Mouse (Mus musculus) embryonic facial prominence, embryonic 10.5 days (tissue): ENCODE measurements around the gene Fetub. TPM values are rescaled to one million over a fixed set of nuclear protein-coding genes. Genes with fewer than 3 reads are reported as not detected.

ENCODE experiments used
- DNase-seq: peaks from one replicate; pipeline ENCODE4 v3.0.0-alpha.2; 2017; ENCODE audit warnings: low spot score
- H3K27ac ChIP-seq: fragments of 300-500 bp; sonication (generic); replicated peaks from 2 replicates; pipeline ENCODE4 v1.5.1; 2016; ENCODE audit warnings: mild to moderate bottlenecking
- H3K27me3 ChIP-seq: fragments of 300-500 bp; sonication (generic); replicated peaks from 2 replicates; pipeline ENCODE4 v1.6.1; 2016; ENCODE audit warnings: low read depth, mild to moderate bottlenecking; ENCODE audit not compliant: poor library complexity, severe bottlenecking
- H3K36me3 ChIP-seq: fragments of 300-500 bp; sonication (generic); replicated peaks from 2 replicates; pipeline ENCODE4 v1.6.1; 2016; ENCODE audit warnings: mild to moderate bottlenecking, moderate library complexity
- H3K4me1 ChIP-seq: fragments of 300-500 bp; sonication (generic); 2 replicates; pipeline ENCODE4 v1.6.1; 2016
- H3K4me3 ChIP-seq: fragments of 300-500 bp; sonication (generic); 2 replicates; pipeline ENCODE4 v1.5.1; 2016; ENCODE audit warnings: mild to moderate bottlenecking, moderate library complexity
- H3K9me3 ChIP-seq: fragments of 300-500 bp; sonication (generic); 2 replicates; pipeline ENCODE4 v1.6.1; 2016; ENCODE audit warnings: mild to moderate bottlenecking
- WGBS: fragments of 180-500 bp; shearing (Covaris S2); methylation state at CpG from one replicate; pipeline ENCODE4 v1.1.7; 2016; 5-methylcytosine and 5-hydroxymethylcytosine counted together
- polyA plus RNA-seq: library from polyadenylated mRNA; unstranded; fragments of >200 nt; fragmentation: Nextera tagmentation; extraction: Ambion mirVana; gene quantifications from 2 replicates; pipeline ENCODE4 v1.2.1, GENCODE M21; 2016

The Fetub gene
- polyA plus RNA-seq, 1 experiment from 2014 or later = not detected

DNA sequence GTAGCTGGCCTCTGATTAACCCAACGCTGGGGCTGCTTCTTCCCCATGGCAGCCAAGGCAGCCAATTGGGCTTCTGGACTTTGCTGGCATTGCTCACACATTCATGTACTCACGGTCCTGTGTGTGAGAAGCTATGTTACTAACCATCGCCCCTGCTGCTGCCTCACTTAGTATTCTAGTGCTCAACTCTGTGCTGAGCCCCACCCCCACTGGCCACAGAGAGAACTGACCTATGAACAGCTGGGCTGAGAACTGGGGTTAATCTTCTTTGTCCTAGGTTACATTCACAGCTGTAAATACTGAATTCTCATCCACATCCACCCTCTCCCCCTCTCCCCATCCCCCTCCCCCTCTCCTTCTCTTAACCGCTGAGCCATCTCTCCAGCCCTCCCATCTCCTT lies 29.3 kb upstream of the Fetub start:
- WGBS = 68% methylated on average over 4 of the region's 4 CpGs
- H3K36me3 ChIP-seq = no peaks in the 10 kb centered on the region
- H3K27ac ChIP-seq = no peak overlapping the region
- no peaks in the 10 kb centered on the region for H3K27me3 ChIP-seq
- no peaks in the 10 kb centered on the region for H3K9me3 ChIP-seq
- DNase-seq = no peak
- H3K4me3 ChIP-seq = no peak overlapping the region
- peaks cover 10% of the 10 kb centered on the region for H3K4me1 ChIP-seq

DNA sequence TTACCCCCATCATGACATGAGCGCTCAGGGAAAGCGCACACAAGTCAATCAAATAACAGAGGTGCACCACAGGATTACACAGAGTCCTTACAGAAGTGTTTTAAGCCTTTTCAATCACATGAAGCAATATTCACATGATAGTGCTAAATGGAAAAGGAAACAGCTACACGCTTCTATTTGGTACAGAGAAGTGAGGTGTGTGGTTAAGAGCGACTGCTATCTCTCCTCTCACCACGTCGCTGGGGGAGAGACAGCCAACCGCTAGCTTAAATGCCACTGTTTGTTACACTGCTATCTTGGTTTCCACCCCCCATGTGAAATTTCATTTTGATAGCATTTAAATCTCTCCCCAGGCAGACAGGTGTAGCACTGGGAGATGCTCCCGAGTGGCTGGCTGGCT lies 28.4 kb upstream of the Fetub start:
- Histone ChIP-seq H3K4me3 (no peak overlapping the region), H3K27me3 (no peaks in the 10 kb centered on the region), H3K9me3 (no peaks in the 10 kb centered on the region), H3K4me1 (peaks cover 10% of the 10 kb centered on the region), H3K36me3 (no peaks in the 10 kb centered on the region), H3K27ac (no peak overlapping the region)
- 88% methylated on average over 8 of the region's 8 CpGs for WGBS
- no peak for DNase-seq

DNA sequence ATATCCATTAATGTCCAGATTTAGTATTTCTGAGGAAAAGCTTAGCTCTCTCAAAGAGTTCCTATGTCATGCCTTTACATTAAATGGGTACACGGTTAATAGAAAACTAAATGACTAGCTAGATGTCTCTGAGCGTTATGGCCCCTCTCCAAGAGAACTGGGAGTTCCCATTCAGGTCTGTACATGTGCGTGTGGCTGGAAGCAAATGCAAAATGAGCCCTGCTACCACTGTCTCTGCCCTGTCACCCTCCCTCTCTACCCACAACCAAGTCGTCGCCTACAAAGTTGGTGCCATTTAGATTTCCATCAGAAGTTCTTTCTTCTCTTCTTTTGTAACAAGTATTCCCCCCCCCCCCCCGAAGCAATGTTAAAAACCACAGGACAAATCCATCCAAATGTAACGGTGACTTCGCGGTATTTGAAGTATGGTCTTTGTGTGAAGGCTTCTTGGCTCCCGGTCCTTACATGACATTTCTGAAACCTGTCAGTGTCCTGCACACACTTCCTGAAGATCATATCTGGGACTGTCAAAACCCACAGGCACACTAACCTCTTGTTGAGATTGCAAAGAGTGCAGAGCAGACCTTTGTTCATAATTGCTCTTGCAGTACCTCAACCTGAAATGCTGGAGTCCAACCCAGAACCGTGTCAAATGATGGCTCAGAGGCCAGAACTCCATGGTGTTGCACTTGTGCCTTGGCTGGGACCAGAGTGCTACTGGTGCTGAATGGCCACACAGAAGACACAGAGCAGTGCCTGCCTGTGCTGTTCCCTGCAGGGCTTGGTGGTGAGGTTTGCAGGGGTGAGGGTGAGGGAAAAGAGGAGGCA lies 27.2 kb upstream of the Fetub start, which contains the start of gene Ahsg:
TSS of gene Ahsg (plus strand) at position 595 of the 828 bp plus-strand sequence.
- no peaks in the 10 kb centered on the region for H3K36me3 ChIP-seq
- no peak within 1 kb of the TSS for H3K27ac ChIP-seq
- no peak for DNase-seq
- peaks cover 4% of the 10 kb centered on the region; the same call in 1 of the 2 replicates for H3K4me1 ChIP-seq
- no peaks in the 10 kb centered on the region for H3K27me3 ChIP-seq
- no peak within 1 kb of the TSS for H3K4me3 ChIP-seq
- 90% methylated on average over 11 of the region's 11 CpGs for WGBS
- no peaks in the 10 kb centered on the region for H3K9me3 ChIP-seq

- 91% methylated on average over 8 of the region's 8 CpGs for WGBS
- Histone ChIP-seq H3K27ac (no peak overlapping the region), H3K4me3 (no peak overlapping the region), H3K27me3 (0 out of 2 replicates have a peak, but pooled peaks cover 4% of the 10 kb centered on the region), H3K9me3 (no peaks in the 10 kb centered on the region), H3K36me3 (no peaks in the 10 kb centered on the region), H3K4me1 (peaks cover 4% of the 10 kb centered on the region; the same call in 1 of the 2 replicates)
- DNase-seq = no peak
Measured at GRCm38 (mm10) chr16:22891733-22892154, 26.4 kb upstream of the Fetub start.

- Histone ChIP-seq H3K36me3 (no peaks in the 10 kb centered on the region), H3K27ac (no peak overlapping the region), H3K9me3 (no peaks in the 10 kb centered on the region), H3K27me3 (0 out of 2 replicates have a peak, but pooled peaks cover 4% of the 10 kb centered on the region), H3K4me1 (no peaks in the 10 kb centered on the region), H3K4me3 (no peak overlapping the region)
- 78% methylated on average over 8 of the region's 8 CpGs for WGBS
- DNase-seq = no peak
Measured at GRCm38 (mm10) chr16:22894095-22894494, 24.0 kb upstream of the Fetub start.

DNA sequence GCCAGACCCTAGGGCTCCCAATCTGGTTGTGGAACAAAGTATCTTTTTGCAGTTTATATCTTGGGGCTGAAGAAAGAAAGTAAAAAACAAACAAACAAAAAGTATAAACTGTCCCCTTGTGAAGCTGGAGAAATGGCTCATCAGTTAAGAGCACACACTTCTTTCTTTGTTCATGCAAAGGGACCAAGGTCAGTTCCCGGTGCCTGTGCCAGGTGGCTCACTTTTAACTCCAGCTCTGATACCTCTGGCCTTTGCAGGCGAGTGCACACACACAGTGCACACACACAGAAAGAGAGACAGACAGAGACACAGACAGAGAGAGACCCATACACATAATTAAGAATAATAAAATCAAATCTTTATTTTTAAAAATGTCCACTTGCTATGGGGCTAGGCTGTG lies 21.5 kb upstream of the Fetub start:
- Histone ChIP-seq H3K27me3 (0 out of 2 replicates have a peak, but pooled peaks cover 4% of the 10 kb centered on the region), H3K9me3 (no peaks in the 10 kb centered on the region), H3K27ac (no peak overlapping the region), H3K36me3 (no peaks in the 10 kb centered on the region), H3K4me1 (no peaks in the 10 kb centered on the region), H3K4me3 (no peak overlapping the region)
- WGBS = 66% methylated on average over 2 of the region's 2 CpGs
- DNase-seq = no peak

GRCm38 (mm10) chr16:22899346-22899745 lies 18.8 kb upstream of the Fetub start:
- Histone ChIP-seq H3K4me1 (no peaks in the 10 kb centered on the region), H3K9me3 (no peaks in the 10 kb centered on the region), H3K4me3 (no peak overlapping the region), H3K27ac (no peak overlapping the region), H3K27me3 (0 out of 2 replicates have a peak, but pooled peaks cover 4% of the 10 kb centered on the region), H3K36me3 (no peaks in the 10 kb centered on the region)
- no peak for DNase-seq
- WGBS = 68% methylated on average over 5 of the region's 5 CpGs

GRCm38 (mm10) chr16:22899866-22900570 lies 18.1 kb upstream of the Fetub start:
- Histone ChIP-seq H3K36me3 (no peaks in the 10 kb centered on the region), H3K27ac (no peak overlapping the region)
- WGBS = 86% methylated on average over 10 of the region's 10 CpGs

DNA sequence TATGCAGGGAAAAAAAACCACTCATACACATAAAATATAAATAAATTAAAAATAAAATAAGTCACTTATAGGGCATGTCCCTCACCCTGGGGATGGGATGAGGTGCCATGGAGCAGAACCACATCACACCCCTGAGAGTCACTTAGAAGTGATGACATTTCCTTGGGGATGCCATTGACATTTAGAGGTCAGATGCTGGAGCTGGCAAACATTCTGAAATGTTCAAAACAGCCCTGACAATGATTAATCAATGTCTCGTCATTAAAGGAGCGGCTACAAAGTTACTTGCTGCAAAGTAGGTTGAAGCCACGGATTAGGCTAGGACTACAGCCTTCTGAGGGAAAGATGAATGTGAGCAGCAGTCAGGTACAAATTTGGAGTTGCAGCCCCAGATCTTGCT lies 16.8 kb upstream of the Fetub start:
- H3K9me3 ChIP-seq = no peaks in the 10 kb centered on the region
- WGBS = 89% methylated on average over 3 of the region's 3 CpGs

More at GRCm38 (mm10) chr16:22899866-22900570, 18.1 kb upstream of the Fetub start:
- 0 out of 2 replicates have a peak, but pooled peaks cover 4% of the 10 kb centered on the region for H3K27me3 ChIP-seq
- H3K4me1 ChIP-seq = no peaks in the 10 kb centered on the region
- no peak for DNase-seq
- H3K4me3 ChIP-seq = no peak overlapping the region
- no peaks in the 10 kb centered on the region for H3K9me3 ChIP-seq

DNA sequence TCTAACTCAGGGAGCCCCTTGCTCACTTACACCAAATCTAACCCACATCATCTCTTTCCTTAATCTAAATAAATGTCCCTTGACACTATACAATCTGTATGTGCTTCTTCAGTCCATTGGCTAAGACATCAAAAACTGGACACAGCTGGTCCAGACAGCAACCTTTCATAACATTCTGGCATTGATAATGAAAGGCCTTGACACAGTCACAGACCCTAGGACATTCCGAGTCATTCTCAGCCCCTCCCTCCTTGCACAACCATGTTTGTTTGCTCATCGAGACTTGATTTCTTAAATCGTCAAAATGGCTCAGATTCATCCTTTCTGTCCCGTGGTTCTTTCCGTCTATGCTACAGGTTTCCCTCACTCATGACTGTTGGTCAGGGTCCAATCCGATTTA lies 8.8 kb upstream of the Fetub start:
- WGBS = 91% methylated on average over 6 of the region's 6 CpGs
- H3K4me3 ChIP-seq = no peak overlapping the region
- no peaks in the 10 kb centered on the region for H3K9me3 ChIP-seq
- no peak overlapping the region for H3K27ac ChIP-seq
- no peaks in the 10 kb centered on the region for H3K4me1 ChIP-seq
- DNase-seq = no peak
- no peaks in the 10 kb centered on the region for H3K36me3 ChIP-seq
- H3K27me3 ChIP-seq = no peaks in the 10 kb centered on the region

More for the DNA sequence above, 16.8 kb upstream of the Fetub start:
- H3K27me3 ChIP-seq = 0 out of 2 replicates have a peak, but pooled peaks cover under 1% of the 10 kb centered on the region
- H3K36me3 ChIP-seq = no peaks in the 10 kb centered on the region
- no peaks in the 10 kb centered on the region for H3K4me1 ChIP-seq
- H3K27ac ChIP-seq = no peak overlapping the region
- H3K4me3 ChIP-seq = no peak overlapping the region
- no peak for DNase-seq

- H3K27me3 ChIP-seq = no peaks in the 10 kb centered on the region
- H3K4me1 ChIP-seq = no peaks in the 10 kb centered on the region
- no peaks in the 10 kb centered on the region for H3K36me3 ChIP-seq
- H3K9me3 ChIP-seq = no peaks in the 10 kb centered on the region
- no peak overlapping the region for H3K4me3 ChIP-seq
- H3K27ac ChIP-seq = no peak overlapping the region
- 83% methylated on average over 3 of the region's 3 CpGs for WGBS
- DNase-seq = no peak
Measured at GRCm38 (mm10) chr16:22911986-22912385, 6.1 kb upstream of the Fetub start.

- WGBS = 85% methylated on average over 6 of the region's 6 CpGs
- no peaks in the 10 kb centered on the region for H3K9me3 ChIP-seq
- no peak overlapping the region for H3K4me3 ChIP-seq
- no peaks in the 10 kb centered on the region for H3K4me1 ChIP-seq
- no peak for DNase-seq
- H3K27me3 ChIP-seq = no peaks in the 10 kb centered on the region
- H3K36me3 ChIP-seq = no peaks in the 10 kb centered on the region
- no peak overlapping the region for H3K27ac ChIP-seq
Measured at GRCm38 (mm10) chr16:22912886-22913285, 5.2 kb upstream of the Fetub start.
